Mouse (Mus musculus) lung, postnatal 0 days (tissue): Measurements from ENCODE around the gene Zdhhc5. TPM values are rescaled to one million over a fixed set of nuclear protein-coding genes. Genes with fewer than 3 reads are reported as not detected.
"Not testable (repeated sequence)": the region's sequence is repeated elsewhere in the genome, so short reads cannot be mapped to it uniquely, and the experiment has no call there.

Source experiments
- ATAC-seq: fragments of 200-750 bp; cut with Nextera tagmentation; 2 replicates; pipeline ENCODE4 v1.8.0; 2017; ENCODE audit warnings: moderate library complexity
- DNase-seq: peaks from one replicate; pipeline ENCODE4 v3.0.0-alpha.2; 2016; ENCODE audit warnings: low spot score
- H3K27ac ChIP-seq: fragments of 300-500 bp; sonication (generic); 2 replicates; pipeline ENCODE4 v1.5.1; 2014; ENCODE audit warnings: antibody characterized with exemption, mild to moderate bottlenecking, low read length, mixed read lengths
- H3K27me3 ChIP-seq: fragments of 300-500 bp; sonication (generic); replicated peaks from 2 replicates; pipeline ENCODE4 v1.6.1; 2014; ENCODE audit warnings: low read length, mixed read lengths; ENCODE audit not compliant: insufficient read depth
- H3K36me3 ChIP-seq: fragments of 300-500 bp; sonication (generic); 2 replicates; pipeline ENCODE4 v1.6.1; 2014; ENCODE audit warnings: low read length, mixed read lengths; ENCODE audit not compliant: insufficient read depth
- H3K4me1 ChIP-seq: fragments of 300-500 bp; sonication (generic); 2 replicates; pipeline ENCODE4 v1.6.1; 2014; ENCODE audit warnings: antibody characterized with exemption, low read depth, low read length, mixed read lengths; ENCODE audit not compliant: insufficient read depth
- H3K4me2 ChIP-seq: fragments of 300-500 bp; sonication (generic); replicated peaks from 2 replicates; pipeline ENCODE4 v1.6.1; 2014; ENCODE audit warnings: low read depth, mild to moderate bottlenecking, low read length, moderate library complexity, mixed read lengths
- H3K4me3 ChIP-seq: fragments of 300-500 bp; sonication (generic); 2 replicates; pipeline ENCODE4 v1.5.1; 2014; ENCODE audit warnings: low read depth, low read length
- H3K9ac ChIP-seq: fragments of 300-500 bp; sonication (generic); replicated peaks from 2 replicates; pipeline ENCODE4 v1.6.1; 2014; ENCODE audit warnings: low read depth, mild to moderate bottlenecking
- H3K9me3 ChIP-seq: fragments of 300-500 bp; sonication (generic); 2 replicates; pipeline ENCODE4 v1.6.1; 2016; ENCODE audit warnings: low read length, mixed read lengths
- CTCF ChIP-seq: IDR thresholded peaks from 2 replicates; pipeline ENCODE4 v1.5.1; 2016; ENCODE audit warnings: antibody characterized with exemption, mild to moderate bottlenecking
- EP300 ChIP-seq: IDR thresholded peaks from 2 replicates; pipeline ENCODE4 v1.6.1; 2016; ENCODE audit warnings: antibody characterized with exemption, mild to moderate bottlenecking, control low read depth
- WGBS: fragments of 180-500 bp; shearing (Covaris S2); extraction: QIAGEN DNeasy Blood & Tissue Kit; methylation state at CpG from one replicate; pipeline ENCODE4 v1.1.7; 2014; 5-methylcytosine and 5-hydroxymethylcytosine counted together
- polyA plus RNA-seq: library from polyadenylated mRNA; unstranded; fragments of >200 nt; fragmentation: Nextera tagmentation; extraction: Ambion mirVana; gene quantifications from 2 replicates; pipeline ENCODE4 v1.2.1, GENCODE M21; 2015

Zdhhc5 gene
- polyA plus RNA-seq, 1 experiment from 2014 or later: 15.8 TPM

DNA sequence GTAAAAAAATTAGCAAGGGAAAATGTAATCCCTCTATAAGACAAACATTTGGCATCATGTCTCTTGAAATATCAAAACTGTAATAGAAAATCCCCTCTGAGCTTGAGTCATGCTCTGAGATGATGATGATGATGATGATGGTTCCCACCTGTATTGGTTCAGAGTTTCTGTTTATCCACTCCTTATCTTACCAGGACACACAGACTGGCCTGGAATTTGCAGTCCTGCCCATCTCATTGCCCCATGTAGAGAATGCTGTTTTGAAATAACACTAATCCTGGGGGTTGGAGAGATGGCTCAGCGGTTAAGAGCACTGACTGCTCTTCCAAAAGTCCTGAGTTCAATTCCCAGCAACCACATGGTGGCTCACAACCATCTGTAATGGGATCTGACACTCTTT lies 17.4 kb upstream of the Zdhhc5 start:
- WGBS: 78% methylated on average over 1 of the region's 1 CpGs

GRCm38 (mm10) chr2:84731206-84731605 lies 16.2 kb upstream of the Zdhhc5 start:
- 63% methylated on average over 3 of the region's 3 CpGs for WGBS
- H3K4me3 ChIP-seq: no peak overlapping the region
- no peak for TF ChIP-seq EP300
- TF ChIP-seq CTCF: no peak
- H3K4me1 ChIP-seq: peaks cover 9% of the 10 kb centered on the region; the same call in 1 of the 2 replicates
- DNase-seq (no peak), ATAC-seq (no peak)
- no peak overlapping the region for H3K4me2 ChIP-seq
- no peaks in the 10 kb centered on the region for H3K9me3 ChIP-seq
- H3K27ac ChIP-seq: no peak overlapping the region
- no peak overlapping the region for H3K9ac ChIP-seq
- no peaks in the 10 kb centered on the region for H3K36me3 ChIP-seq
- 0 out of 2 replicates have a peak, but pooled peaks cover 11% of the 10 kb centered on the region for H3K27me3 ChIP-seq

More for the DNA sequence above, 17.4 kb upstream of the Zdhhc5 start:
- ATAC-seq (no peak), DNase-seq (no peak)
- H3K9ac ChIP-seq: no peak overlapping the region
- no peaks in the 10 kb centered on the region for H3K36me3 ChIP-seq
- 0 out of 2 replicates have a peak, but pooled peaks cover 11% of the 10 kb centered on the region for H3K27me3 ChIP-seq
- H3K9me3 ChIP-seq: no peaks in the 10 kb centered on the region
- no peak overlapping the region for H3K4me3 ChIP-seq
- TF ChIP-seq CTCF (no peak), EP300 (no peak)
- no peak overlapping the region for H3K27ac ChIP-seq
- peaks cover 6% of the 10 kb centered on the region; the same call in 1 of the 2 replicates for H3K4me1 ChIP-seq
- H3K4me2 ChIP-seq: no peak overlapping the region

- not testable (repeated sequence) for H3K27me3 ChIP-seq, H3K27ac ChIP-seq, H3K4me2 ChIP-seq, ATAC-seq, H3K9me3 ChIP-seq, H3K4me3 ChIP-seq, H3K9ac ChIP-seq, H3K4me1 ChIP-seq, DNase-seq
- WGBS: 79% methylated on average over 5 of the region's 5 CpGs
- peaks cover 10% of the 10 kb centered on the region; the same call in 1 of the 2 replicates for H3K36me3 ChIP-seq
Measured at GRCm38 (mm10) chr2:84728191-84728590, 13.2 kb upstream of the Zdhhc5 start.

DNA sequence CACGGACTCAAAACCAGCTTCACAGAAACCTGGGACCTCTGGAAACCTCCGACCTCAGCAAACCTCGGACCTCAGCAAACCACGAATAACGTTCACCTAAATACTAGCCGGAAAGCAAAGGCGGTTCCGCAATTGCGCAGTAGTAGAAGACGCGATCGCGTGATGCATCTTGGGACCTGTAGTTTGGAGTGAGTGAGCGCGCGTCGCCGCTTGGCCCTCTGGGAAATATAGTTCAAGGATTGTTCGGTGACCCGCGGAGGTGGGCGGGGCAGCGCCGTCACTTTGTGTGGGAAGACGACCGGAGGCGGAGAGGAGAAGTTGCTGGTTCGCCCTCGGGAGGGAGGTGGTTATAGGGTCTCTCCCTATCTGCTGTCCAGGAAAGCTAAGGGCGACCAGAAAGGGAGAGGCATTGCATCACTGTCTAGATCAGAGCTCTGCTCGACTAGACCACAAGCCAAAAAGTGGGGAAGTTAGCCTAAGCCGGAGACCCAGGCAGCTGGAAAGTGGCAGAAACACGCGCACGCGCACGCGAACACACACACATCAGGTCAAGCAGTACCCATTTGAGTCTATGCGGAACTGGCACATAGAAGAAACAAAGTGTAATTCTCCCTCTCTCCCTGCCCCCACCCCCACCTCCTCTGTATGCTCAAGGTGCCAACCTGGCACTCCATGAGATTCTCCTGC lies 12.3 kb upstream of the Zdhhc5 start, which contains the start of gene Clp1:
TSS of gene Clp1 (minus strand) at position 179 of the 687 bp plus-strand sequence.
- Histone ChIP-seq H3K27ac (peak within 1 kb of the TSS; percentile 85), H3K36me3 (peaks cover 10% of the 10 kb centered on the region; the same call in 1 of the 2 replicates), H3K9me3 (no peaks in the 10 kb centered on the region), H3K4me2 (peak within 1 kb of the TSS; percentile 72), H3K4me1 (peaks cover 6% of the 10 kb centered on the region; the same call in 1 of the 2 replicates), H3K4me3 (peak within 1 kb of the TSS; percentile 52), H3K9ac (peak within 1 kb of the TSS; percentile 62), H3K27me3 (no peaks in the 10 kb centered on the region)
- ATAC-seq (peak; percentile 99), DNase-seq (peak; percentile 99)
- TF ChIP-seq CTCF: 0 out of 2 replicates have a peak, but pooled peaks have one; percentile 17
- no peak for TF ChIP-seq EP300
- WGBS: under 1% methylated on average over 39 of the region's 39 CpGs

- Histone ChIP-seq H3K9me3 (no peaks in the 10 kb centered on the region), H3K27me3 (no peaks in the 10 kb centered on the region), H3K4me2 (peak overlapping the region; percentile 72), H3K36me3 (peaks cover 10% of the 10 kb centered on the region; the same call in 1 of the 2 replicates), H3K9ac (peak overlapping the region; percentile 62), H3K4me3 (peak overlapping the region; percentile 52), H3K27ac (peak overlapping the region; percentile 85; the same call in 1 of the 2 replicates), H3K4me1 (peaks cover 6% of the 10 kb centered on the region; the same call in 1 of the 2 replicates)
- no peak for ATAC-seq
- DNase-seq: no peak
- TF ChIP-seq CTCF (no peak), EP300 (no peak)
- WGBS: 3% methylated on average over 9 of the region's 9 CpGs
Measured at GRCm38 (mm10) chr2:84726716-84727115, 11.7 kb upstream of the Zdhhc5 start.

DNA sequence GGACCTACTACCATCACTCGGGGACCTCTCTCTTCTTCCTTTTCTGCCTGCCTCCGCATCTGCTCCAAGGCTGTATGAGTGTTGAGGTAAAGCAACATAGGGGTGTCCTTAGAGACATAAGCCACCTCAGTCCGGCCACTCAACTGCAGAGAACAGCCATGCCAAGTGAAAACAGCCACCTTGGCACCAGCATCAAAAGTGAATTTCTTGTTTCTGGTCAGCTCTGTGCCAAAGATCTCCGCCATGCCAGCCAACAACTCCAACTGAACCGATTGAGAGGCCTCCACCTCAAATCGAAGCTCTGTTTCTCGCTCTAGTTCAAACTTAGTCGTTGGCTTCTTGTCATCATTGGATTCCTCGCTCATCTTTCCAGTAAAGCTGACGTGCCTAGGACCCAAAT lies 10.8 kb upstream of the Zdhhc5 start:
- Histone ChIP-seq H3K9me3 (no peaks in the 10 kb centered on the region), H3K36me3 (peaks cover 10% of the 10 kb centered on the region; the same call in 1 of the 2 replicates), H3K9ac (no peak overlapping the region), H3K27ac (no peak overlapping the region), H3K4me2 (no peak overlapping the region), H3K4me1 (peaks cover 6% of the 10 kb centered on the region; the same call in 1 of the 2 replicates), H3K4me3 (0 out of 2 replicates have a peak overlapping the region, but pooled peaks have one; percentile 52), H3K27me3 (no peaks in the 10 kb centered on the region)
- ATAC-seq (no peak), DNase-seq (no peak)
- WGBS: 91% methylated on average over 10 of the region's 10 CpGs
- TF ChIP-seq CTCF (no peak), EP300 (no peak)
